Mouse (Mus musculus) heart, embryonic 11.5 days (tissue): Measurements from ENCODE around the gene Wrnip1. TPM values are rescaled to one million over a fixed set of nuclear protein-coding genes. Genes with fewer than 3 reads are reported as not detected.
"Not testable (repeated sequence)": the region's sequence is repeated elsewhere in the genome, so short reads cannot be mapped to it uniquely, and the experiment has no call there.

Experiments
- ATAC-seq: fragments of 200-750 bp; cut with Nextera tagmentation; replicated peaks from 2 replicates; pipeline ENCODE4 v1.8.0; 2017; ENCODE audit warnings: moderate library complexity; ENCODE audit not compliant: insufficient number of reproducible peaks, low FRiP score, low TSS enrichment
- H3K27ac ChIP-seq: fragments of 300-500 bp; sonication (generic); 2 replicates; pipeline ENCODE4 v1.5.1; 2014; ENCODE audit warnings: mild to moderate bottlenecking, low read depth, low read length
- H3K27me3 ChIP-seq: fragments of 300-500 bp; sonication (generic); 2 replicates; pipeline ENCODE4 v1.6.1; 2014; ENCODE audit warnings: mild to moderate bottlenecking, low read length, mixed read lengths; ENCODE audit not compliant: control insufficient read depth, insufficient read depth
- H3K36me3 ChIP-seq: fragments of 300-500 bp; sonication (generic); 2 replicates; pipeline ENCODE4 v1.6.1; 2014; ENCODE audit warnings: mild to moderate bottlenecking, low read length, moderate library complexity, mixed read lengths; ENCODE audit not compliant: control insufficient read depth, insufficient read depth
- H3K4me1 ChIP-seq: fragments of 300-500 bp; sonication (generic); 2 replicates; pipeline ENCODE4 v1.6.1; 2014; ENCODE audit warnings: low read length; ENCODE audit not compliant: control insufficient read depth, insufficient read depth
- H3K4me2 ChIP-seq: fragments of 300-500 bp; sonication (generic); 2 replicates; pipeline ENCODE4 v1.6.1; 2014; ENCODE audit warnings: mild to moderate bottlenecking, moderate library complexity
- H3K4me3 ChIP-seq: fragments of 300-500 bp; sonication (generic); 2 replicates; pipeline ENCODE4 v1.5.1; 2014; ENCODE audit warnings: low read depth, low read length
- H3K9ac ChIP-seq: fragments of 300-500 bp; sonication (generic); 2 replicates; pipeline ENCODE4 v1.6.1; 2014; ENCODE audit warnings: mild to moderate bottlenecking, low read depth, low read length, moderate library complexity
- H3K9me3 ChIP-seq: fragments of 300-500 bp; sonication (generic); replicated peaks from 2 replicates; pipeline ENCODE4 v1.6.1; 2016; ENCODE audit warnings: low read length; ENCODE audit not compliant: control insufficient read depth
- WGBS: fragments of 180-500 bp; shearing (Covaris S2); extraction: QIAGEN DNeasy Blood & Tissue Kit; methylation state at CpG from one replicate; pipeline ENCODE4 v1.1.7; 2014; ENCODE audit not compliant: insufficient replicate concordance; 5-methylcytosine and 5-hydroxymethylcytosine counted together
- polyA plus RNA-seq: library from polyadenylated mRNA; unstranded; fragments of >200 nt; fragmentation: Nextera tagmentation; extraction: Ambion mirVana; gene quantifications from 2 replicates; pipeline ENCODE4 v1.2.1, GENCODE M21; 2014

The Wrnip1 gene
- polyA plus RNA-seq, 1 experiment from 2014 or later, result 14.2 TPM

GRCm38 (mm10) chr13:32866484-32866883 lies 64.6 kb downstream of the Wrnip1 start:
- no peaks in the 10 kb centered on the region for H3K36me3 ChIP-seq
- ATAC-seq, result no peak
- H3K27ac ChIP-seq, result no peak overlapping the region
- no peak overlapping the region for H3K4me2 ChIP-seq
- H3K9ac ChIP-seq, result no peak overlapping the region
- no peaks in the 10 kb centered on the region for H3K9me3 ChIP-seq
- H3K4me1 ChIP-seq, result no peaks in the 10 kb centered on the region
- no peak overlapping the region for H3K4me3 ChIP-seq
- 7% methylated on average over 9 of the region's 9 CpGs for WGBS
- H3K27me3 ChIP-seq, result no peaks in the 10 kb centered on the region

GRCm38 (mm10) chr13:32867030-32867429 lies 65.2 kb downstream of the Wrnip1 start:
- Histone ChIP-seq H3K9ac (no peak overlapping the region), H3K4me3 (no peak overlapping the region), H3K27ac (no peak overlapping the region), H3K27me3 (no peaks in the 10 kb centered on the region), H3K4me2 (no peak overlapping the region), H3K4me1 (no peaks in the 10 kb centered on the region), H3K36me3 (no peaks in the 10 kb centered on the region), H3K9me3 (no peaks in the 10 kb centered on the region)
- 56% methylated on average over 2 of the region's 2 CpGs for WGBS
- ATAC-seq, result no peak

- not testable (repeated sequence) for H3K9ac ChIP-seq, H3K27me3 ChIP-seq, H3K9me3 ChIP-seq, H3K4me3 ChIP-seq, H3K4me1 ChIP-seq, H3K36me3 ChIP-seq, ATAC-seq, H3K27ac ChIP-seq, H3K4me2 ChIP-seq
- WGBS, result 72% methylated on average over 4 of the region's 4 CpGs
These were observed 66.4 kb downstream of the Wrnip1 start for GRCm38 (mm10) chr13:32868233-32868632.

GRCm38 (mm10) chr13:32868843-32869242 lies 67.0 kb downstream of the Wrnip1 start:
- no peak for ATAC-seq
- H3K27ac ChIP-seq, result no peak overlapping the region
- H3K9me3 ChIP-seq, result no peaks in the 10 kb centered on the region
- H3K36me3 ChIP-seq, result no peaks in the 10 kb centered on the region
- no peak overlapping the region for H3K9ac ChIP-seq
- no peak overlapping the region for H3K4me2 ChIP-seq
- H3K4me3 ChIP-seq, result no peak overlapping the region
- no peaks in the 10 kb centered on the region for H3K27me3 ChIP-seq
- 59% methylated on average over 5 of the region's 5 CpGs for WGBS
- H3K4me1 ChIP-seq, result no peaks in the 10 kb centered on the region

Other genes with a start within 250 kb of the Wrnip1 start
- gene Mylk4, start 18.1 kb upstream of the Wrnip1 start, polyA plus RNA-seq, result 0.16 TPM in 1 of 2 replicates, not detected in the other
- gene D930007J09Rik, start 811 bp downstream of the Wrnip1 start, polyA plus RNA-seq, result not detected in 2 replicates
- 3.5 and 5.8 TPM in 2 replicates for gene Serpinb1a, start 49.1 kb downstream of the Wrnip1 start, polyA plus RNA-seq
- 0.16 and 0.31 TPM in 2 replicates for gene Serpinb1c, start 96.2 kb downstream of the Wrnip1 start, polyA plus RNA-seq
- 15.7 and 19.3 TPM in 2 replicates for gene Serpinb6b, start 163.2 kb downstream of the Wrnip1 start, polyA plus RNA-seq
- gene Serpinb9, start 201.2 kb downstream of the Wrnip1 start, polyA plus RNA-seq, result 5.8 and 7.9 TPM in 2 replicates
- 0.72 and 0.96 TPM in 2 replicates for gene Serpinb9b, start 225.4 kb downstream of the Wrnip1 start, polyA plus RNA-seq